Mouse (Mus musculus) NIH3T3 (cell line): ENCODE measurements at regions not wholly inside any gene's neighbourhood (a gene's known extent, or its start where the extent isn't known, plus 50 kb on each side); places are given as distances from the start of the nearest gene placed in this dataset.
A peak's percentile ranks its signal among the peaks of the same experiment; 100 is the strongest.

Source experiments
- DNase-seq: peaks from one replicate; pipeline ENCODE4 v3.0.0-alpha.2; 2012; ENCODE audit warnings: low read depth

DNA sequence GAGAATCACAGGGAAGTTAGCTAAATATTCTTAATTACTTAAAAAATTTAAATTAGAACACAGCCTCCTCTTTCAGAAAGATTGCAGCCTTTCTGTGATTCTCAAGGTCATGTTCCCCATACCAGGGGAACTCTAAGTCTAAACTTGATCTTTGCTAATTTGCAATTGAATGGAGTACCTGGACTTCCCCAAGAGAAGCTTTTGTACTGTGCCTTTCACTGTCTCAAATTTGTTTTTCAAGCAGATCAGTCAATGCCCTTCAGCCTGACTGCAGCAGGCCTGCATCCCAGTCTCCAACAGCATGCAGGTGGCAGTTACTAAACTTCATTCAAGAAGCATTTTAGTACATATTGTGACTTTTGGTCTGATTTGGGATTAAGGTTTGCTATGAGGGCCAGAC lies 611.8 kb downstream of the Snca start:
- no peak for DNase-seq

DNA sequence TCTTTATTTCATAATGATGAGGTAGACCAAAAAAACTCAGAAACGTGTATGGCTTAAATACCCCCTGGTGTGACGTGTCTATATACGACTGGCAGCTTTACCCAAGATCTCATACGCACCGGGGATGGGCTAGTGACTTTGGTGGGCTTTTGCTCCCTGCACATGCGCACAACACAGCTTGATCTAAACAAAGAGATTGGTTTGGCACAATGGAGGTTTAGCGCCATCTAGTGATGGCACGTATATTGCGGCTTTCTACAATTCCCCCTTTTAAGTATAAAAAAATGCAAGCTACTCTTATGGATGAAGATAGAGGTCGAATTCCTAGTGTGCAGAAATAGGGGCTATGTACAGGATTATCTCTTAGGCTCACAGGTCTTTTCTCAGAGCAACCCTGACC lies 628.1 kb downstream of the Snca start:
- DNase-seq: peak; percentile 79
